Mouse (Mus musculus): ENCODE data around the gene Sept8.

Sept8 gene

GRCm38 (mm10) chr11:53519207-53520121 is at the start of gene Sept8:
TSS of gene Sept8 (plus strand) at chr11:53519257.
- no peak for DNase-seq (ENCODE audit: low spot score)

GRCm38 (mm10) chr11:53469294-53469967 is 49.6 kb upstream of the Sept8 start:
- peak; percentile 71 for DNase-seq (ENCODE audit: low spot score)

GRCm38 (mm10) chr11:53469968-53470695 is 48.9 kb upstream of the Sept8 start, which contains the start of gene Gm9837:
TSS of gene Gm9837 (minus strand) at chr11:53470479.
- DNase-seq (ENCODE audit: low spot score) = peak; percentile 91

- no peak for DNase-seq (ENCODE audit: low spot score)
Observed at GRCm38 (mm10) chr11:53472709-53473108, 46.3 kb upstream of the Sept8 start.

- DNase-seq (ENCODE audit: low spot score) = no peak
Observed at GRCm38 (mm10) chr11:53475620-53476019, 43.4 kb upstream of the Sept8 start.

- no peak for DNase-seq (ENCODE audit: low spot score)
Observed at GRCm38 (mm10) chr11:53477833-53478232, 41.2 kb upstream of the Sept8 start.

GRCm38 (mm10) chr11:53478383-53479170 is 40.5 kb upstream of the Sept8 start:
- DNase-seq (ENCODE audit: low spot score) = no peak

GRCm38 (mm10) chr11:53479171-53479782 is 39.8 kb upstream of the Sept8 start:
- DNase-seq (ENCODE audit: low spot score) = no peak

GRCm38 (mm10) chr11:53479783-53480301 is 39.2 kb upstream of the Sept8 start, which contains the start of the genes Gm9945 and Sowaha:
TSS of gene Gm9945 (plus strand) at chr11:53480166.
TSS of gene Sowaha (minus strand) at chr11:53480274.
- DNase-seq (ENCODE audit: low spot score) = no peak

GRCm38 (mm10) chr11:53481088-53481730 is 37.8 kb upstream of the Sept8 start:
- no peak for DNase-seq (ENCODE audit: low spot score)

- no peak for DNase-seq (ENCODE audit: low spot score)
Observed at GRCm38 (mm10) chr11:53483159-53483891, 35.7 kb upstream of the Sept8 start.

- no peak for DNase-seq (ENCODE audit: low spot score)
Observed at GRCm38 (mm10) chr11:53485719-53486118, 33.3 kb upstream of the Sept8 start.

GRCm38 (mm10) chr11:53486351-53486750 is 32.7 kb upstream of the Sept8 start:
- no peak for DNase-seq (ENCODE audit: low spot score)

- DNase-seq (ENCODE audit: low spot score) = no peak
Observed at GRCm38 (mm10) chr11:53486822-53487594, 32.0 kb upstream of the Sept8 start.

- DNase-seq (ENCODE audit: low spot score) = no peak
Observed at GRCm38 (mm10) chr11:53489007-53489406, 30.1 kb upstream of the Sept8 start.

GRCm38 (mm10) chr11:53489421-53489820 is 29.6 kb upstream of the Sept8 start:
- no peak for DNase-seq (ENCODE audit: low spot score)

GRCm38 (mm10) chr11:53491954-53492401 is 27.1 kb upstream of the Sept8 start:
- DNase-seq (ENCODE audit: low spot score) = no peak

- no peak for DNase-seq (ENCODE audit: low spot score)
Observed at GRCm38 (mm10) chr11:53493243-53493955, 25.7 kb upstream of the Sept8 start.

All from left cerebral cortex, adult 11 months (tissue).